Mouse (Mus musculus) heart, postnatal 0 days (tissue): Measurements from ENCODE around the gene Pde6b.

Source experiments
- CTCF ChIP-seq: IDR thresholded peaks from 2 replicates; pipeline ENCODE4 v1.5.1; 2016; ENCODE audit warnings: antibody characterized with exemption, control low read depth, low read depth
- EP300 ChIP-seq: IDR thresholded peaks from 2 replicates; pipeline ENCODE4 v1.6.1; 2016; ENCODE audit warnings: antibody characterized with exemption, low read depth

GRCm38 (mm10) chr5:108360211-108360610 lies 28.0 kb upstream of the Pde6b start:
- TF ChIP-seq CTCF (no peak), EP300 (no peak)
